Mouse (Mus musculus): Measurements from ENCODE around the gene Kifc3. TPM values are rescaled to one million over a fixed set of nuclear protein-coding genes. Genes with fewer than 3 reads are reported as not detected.

Gene Kifc3
- 1.7 TPM for polyA plus RNA-seq (2014; fragmentation: Illumina TruSeq; extraction: RNeasy Lipid Tissue Mini Kit (QIAGEN cat#74804); ENCODE audit: low replicate concordance)

DNA sequence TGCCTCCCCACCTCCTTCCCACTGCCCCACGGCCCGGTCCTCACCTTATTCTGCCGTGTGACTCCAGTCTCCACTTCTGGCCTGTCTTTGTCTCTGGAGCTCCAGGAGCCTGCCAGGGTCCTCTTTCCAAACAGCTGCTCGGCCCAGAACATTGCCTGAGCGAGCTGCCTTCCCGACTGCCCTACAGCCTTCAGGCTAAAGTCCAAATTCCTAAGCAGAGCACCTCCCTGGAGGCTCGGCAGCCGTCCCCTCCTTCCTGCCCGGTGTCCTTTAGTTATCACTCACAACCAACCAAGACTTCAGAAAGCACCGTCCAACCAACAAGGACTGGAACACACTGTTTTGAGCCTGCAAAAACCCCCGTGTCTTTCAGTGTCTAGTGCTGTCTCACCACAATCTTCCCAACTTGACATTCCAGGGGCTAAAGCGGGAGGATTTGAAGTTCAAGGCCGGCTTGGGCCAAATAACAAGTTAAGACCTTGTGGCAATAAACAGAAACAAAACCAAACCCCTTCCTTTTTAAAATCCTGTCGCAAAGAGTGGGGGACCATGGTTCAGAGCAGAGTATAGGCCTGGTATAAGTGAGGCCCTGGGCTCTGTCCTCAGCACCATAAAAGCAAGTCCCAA is at the start of gene Kifc3:
TSS of gene Kifc3 (minus strand) at position 164 of the 627 bp plus-strand sequence.

GRCm38 (mm10) chr8:95080381-95081341 is 122.0 kb downstream of the Kifc3 start, which contains the start of gene Katnb1:
Gene Katnb1, plus strand, starts transcription at chr8:95081186.

DNA sequence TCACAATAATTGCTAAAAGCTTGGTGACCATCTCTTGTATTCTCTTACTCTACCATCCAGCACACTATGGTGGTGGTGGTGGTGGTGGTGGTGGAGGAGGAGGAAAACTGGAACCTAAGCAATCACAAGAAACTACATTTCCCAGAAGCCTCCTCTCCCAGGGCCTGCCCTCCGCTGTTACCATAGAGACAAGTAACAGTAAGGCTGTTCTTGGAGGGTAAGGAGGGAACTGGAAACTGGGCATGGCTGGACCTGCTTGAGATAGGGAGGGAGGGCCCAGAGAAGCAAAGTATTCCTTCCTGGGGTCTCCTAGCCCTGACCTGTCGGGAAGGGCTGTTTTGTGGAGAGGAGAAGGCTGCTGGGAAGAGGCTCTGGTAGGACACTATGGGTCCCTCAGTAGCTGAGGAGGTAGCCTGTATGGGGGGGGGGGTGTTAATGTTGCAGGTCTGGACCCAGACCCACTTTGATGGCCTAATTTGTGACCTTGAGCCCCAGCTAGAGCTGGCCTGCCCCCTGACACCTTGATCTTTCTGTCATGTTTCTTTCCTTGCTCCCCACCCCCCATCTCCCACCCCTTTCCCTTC is 147.6 kb downstream of the Kifc3 start, which contains the start of gene Drc7:
TSS of gene Drc7 (plus strand) at position 177 of the 584 bp plus-strand sequence.

Other genes starting within 250 kb of the Kifc3 start
- gene Adgrg1, start 228.1 kb downstream of the Kifc3 start, polyA plus RNA-seq (2014; fragmentation: Illumina TruSeq; extraction: RNeasy Lipid Tissue Mini Kit (QIAGEN cat#74804); ENCODE audit: low replicate concordance): 1.0 TPM
- 0.48 TPM for gene Adgrg3, start 185.1 kb downstream of the Kifc3 start, polyA plus RNA-seq (2014; fragmentation: Illumina TruSeq; extraction: RNeasy Lipid Tissue Mini Kit (QIAGEN cat#74804); ENCODE audit: low replicate concordance)
- not detected for gene Drc7, start 147.7 kb downstream of the Kifc3 start, polyA plus RNA-seq (2014; fragmentation: Illumina TruSeq; extraction: RNeasy Lipid Tissue Mini Kit (QIAGEN cat#74804); ENCODE audit: low replicate concordance)
- not detected for gene Katnb1, start 121.6 kb downstream of the Kifc3 start, polyA plus RNA-seq (2014; fragmentation: Illumina TruSeq; extraction: RNeasy Lipid Tissue Mini Kit (QIAGEN cat#74804); ENCODE audit: low replicate concordance)
- gene Cngb1, start 103.8 kb upstream of the Kifc3 start, polyA plus RNA-seq (2014; fragmentation: Illumina TruSeq; extraction: RNeasy Lipid Tissue Mini Kit (QIAGEN cat#74804); ENCODE audit: low replicate concordance): 0.07 TPM
- gene Tepp, start 107.8 kb upstream of the Kifc3 start, polyA plus RNA-seq (2014; fragmentation: Illumina TruSeq; extraction: RNeasy Lipid Tissue Mini Kit (QIAGEN cat#74804); ENCODE audit: low replicate concordance): not detected
- gene Zfp319, start 129.1 kb upstream of the Kifc3 start, polyA plus RNA-seq (2014; fragmentation: Illumina TruSeq; extraction: RNeasy Lipid Tissue Mini Kit (QIAGEN cat#74804); ENCODE audit: low replicate concordance): 1.1 TPM
- gene Usb1, start 129.5 kb upstream of the Kifc3 start, polyA plus RNA-seq (2014; fragmentation: Illumina TruSeq; extraction: RNeasy Lipid Tissue Mini Kit (QIAGEN cat#74804); ENCODE audit: low replicate concordance): 0.63 TPM
- gene Mmp15, start 149.5 kb upstream of the Kifc3 start, polyA plus RNA-seq (2014; fragmentation: Illumina TruSeq; extraction: RNeasy Lipid Tissue Mini Kit (QIAGEN cat#74804); ENCODE audit: low replicate concordance): 0.41 TPM
- 41.0 TPM for gene Cfap20, start 232.1 kb upstream of the Kifc3 start, polyA plus RNA-seq (2014; fragmentation: Illumina TruSeq; extraction: RNeasy Lipid Tissue Mini Kit (QIAGEN cat#74804); ENCODE audit: low replicate concordance)